13 mouse cellular contexts compared by ENCODE assay signal in genomic region chr4:140433744-140434542, GRCm38 (mm10).
DNase-seq lines count a peak whose midpoint lies in the region; ATAC-seq and TF ChIP-seq lines count a peak whose summit lies in the region.
"Had no signal": no experiment of that assay in that cellular context is flagged by ENCODE, and none has a peak within 500 bp of the region (broad histone marks: within the 10 kb centered on the region; RNA-seq: fewer than 3 reads in every experiment).

No protein-coding gene starts in this region.

- no peak overlapping the region for H3K27ac ChIP-seq in midbrain, postnatal 0 days (ENCODE audit: low read depth, low read length)
- no peak overlapping the region for H3K27ac ChIP-seq in midbrain, embryonic 11.5 days (ENCODE audit: low read depth, low read length)
- H3K27ac ChIP-seq in heart, embryonic 10.5 days: 0 out of 2 replicates have a peak overlapping the region, but pooled peaks have one; percentile 7
- no peak overlapping the region for H3K27ac ChIP-seq in kidney, postnatal 0 days
- H3K27ac ChIP-seq: forebrain, embryonic 12.5 days; limb, embryonic 15.5 days had no signal

- no peak overlapping the region for H3K4me3 ChIP-seq in midbrain, postnatal 0 days (ENCODE audit: low read depth, low read length)
- H3K4me3 ChIP-seq in midbrain, embryonic 11.5 days (ENCODE audit: low read depth, low read length): no peak overlapping the region
- no peak overlapping the region for H3K4me3 ChIP-seq in heart, embryonic 10.5 days
- no peak overlapping the region for H3K4me3 ChIP-seq in kidney, postnatal 0 days (replicated peaks; ENCODE audit: low read depth, low read length)
- H3K4me3 ChIP-seq: forebrain, embryonic 12.5 days; limb, embryonic 15.5 days had no signal

- no peaks in the 10 kb centered on the region for H3K27me3 ChIP-seq in midbrain, postnatal 0 days (ENCODE audit: insufficient read depth, low read length)
- no peaks in the 10 kb centered on the region for H3K27me3 ChIP-seq in midbrain, embryonic 11.5 days (ENCODE audit: control insufficient read depth, insufficient read depth, low read length)
- peaks cover 14% of the 10 kb centered on the region for H3K27me3 ChIP-seq in heart, embryonic 10.5 days (ENCODE audit: insufficient read depth, poor library complexity, severe bottlenecking)
- H3K27me3 ChIP-seq in kidney, postnatal 0 days (ENCODE audit: insufficient read depth, low read length): no peaks in the 10 kb centered on the region
- H3K27me3 ChIP-seq: forebrain, embryonic 12.5 days; limb, embryonic 15.5 days had no signal

- no peak overlapping the region for H3K4me2 ChIP-seq in midbrain, postnatal 0 days (ENCODE audit: low read depth, low read length, poor library complexity, severe bottlenecking)
- no peak overlapping the region for H3K4me2 ChIP-seq in midbrain, embryonic 11.5 days
- H3K4me2 ChIP-seq in kidney, postnatal 0 days (ENCODE audit: low read length): no peak overlapping the region
- H3K4me2 ChIP-seq: forebrain, embryonic 12.5 days; limb, embryonic 15.5 days had no signal

- peak; percentile 33 for DNase-seq in midbrain, postnatal 0 days (ENCODE audit: low spot score)
- no peak for DNase-seq in midbrain, embryonic 11.5 days (ENCODE audit: low spot score, missing footprints)
- DNase-seq in heart, embryonic 10.5 days (ENCODE audit: low spot score): no peak
- peak; percentile 25 for DNase-seq in kidney, postnatal 0 days (ENCODE audit: low spot score)
- peak; percentile 43 for DNase-seq in retina, postnatal 1 day
- no peak for DNase-seq in T-cell, adult 2 months (ENCODE audit: low spot score)
- no peak for DNase-seq in B cell, adult 2 months
- DNase-seq: adrenal gland, postnatal 36 days; cerebellum, adult 11-12 months; layer of hippocampus, postnatal 36 days; thymus, adult 2 months had no signal

- no peaks in the 10 kb centered on the region for H3K36me3 ChIP-seq in midbrain, postnatal 0 days (ENCODE audit: insufficient read depth, low read length)
- no peaks in the 10 kb centered on the region for H3K36me3 ChIP-seq in midbrain, embryonic 11.5 days (ENCODE audit: control insufficient read depth, insufficient read depth, low read length)
- H3K36me3 ChIP-seq in heart, embryonic 10.5 days: no peaks in the 10 kb centered on the region
- no peaks in the 10 kb centered on the region for H3K36me3 ChIP-seq in kidney, postnatal 0 days (ENCODE audit: insufficient read depth, low read length)
- H3K36me3 ChIP-seq: forebrain, embryonic 12.5 days; limb, embryonic 15.5 days had no signal

- no peaks in the 10 kb centered on the region for H3K9me3 ChIP-seq in midbrain, postnatal 0 days (ENCODE audit: low read length)
- no peaks in the 10 kb centered on the region for H3K9me3 ChIP-seq in midbrain, embryonic 11.5 days (ENCODE audit: control insufficient read depth, low read length)
- no peaks in the 10 kb centered on the region for H3K9me3 ChIP-seq in heart, embryonic 10.5 days
- H3K9me3 ChIP-seq in kidney, postnatal 0 days (replicated peaks; ENCODE audit: low read length): no peaks in the 10 kb centered on the region
- H3K9me3 ChIP-seq: forebrain, embryonic 12.5 days; limb, embryonic 15.5 days had no signal

- 65% methylated on average over 11 of the region's 11 CpGs for WGBS in midbrain, postnatal 0 days
- WGBS in midbrain, embryonic 11.5 days: 66% methylated on average over 11 of the region's 11 CpGs
- 57% methylated on average over 11 of the region's 11 CpGs for WGBS in heart, embryonic 10.5 days
- 53% methylated on average over 11 of the region's 11 CpGs for WGBS in kidney, postnatal 0 days

- no peaks in the 10 kb centered on the region for H3K4me1 ChIP-seq in midbrain, postnatal 0 days (ENCODE audit: insufficient read depth, low read length)
- no peaks in the 10 kb centered on the region for H3K4me1 ChIP-seq in midbrain, embryonic 11.5 days (ENCODE audit: control insufficient read depth, insufficient read depth, low read length)
- H3K4me1 ChIP-seq in heart, embryonic 10.5 days: peaks cover 31% of the 10 kb centered on the region
- peaks cover 13% of the 10 kb centered on the region for H3K4me1 ChIP-seq in kidney, postnatal 0 days (replicated peaks; ENCODE audit: insufficient read depth, low read length)
- H3K4me1 ChIP-seq: limb, embryonic 15.5 days had no signal

- no peak overlapping the region for H3K9ac ChIP-seq in midbrain, postnatal 0 days (replicated peaks; ENCODE audit: low read length, poor library complexity, severe bottlenecking)
- H3K9ac ChIP-seq in midbrain, embryonic 11.5 days (ENCODE audit: low read length): no peak overlapping the region
- no peak overlapping the region for H3K9ac ChIP-seq in kidney, postnatal 0 days (ENCODE audit: low read depth, low read length)
- H3K9ac ChIP-seq: forebrain, embryonic 12.5 days; limb, embryonic 15.5 days had no signal

- ATAC-seq in midbrain, postnatal 0 days (ENCODE audit: low FRiP score): no peak
- ATAC-seq in midbrain, embryonic 11.5 days (ENCODE audit: low FRiP score): no peak
- no peak for ATAC-seq in kidney, postnatal 0 days (replicated peaks; ENCODE audit: low FRiP score, low read depth)

- TF ChIP-seq CTCF in midbrain, postnatal 0 days (IDR thresholded peaks at IDR 0.05): no peak
- TF ChIP-seq CTCF in kidney, postnatal 0 days (IDR thresholded peaks at IDR 0.05; ENCODE audit: low read depth): no peak

Comparison
In these comparisons a context has a peak if more than half of its experiments do, and no peak if none do; other contexts are left out.
1. DNase-seq: peak in midbrain, postnatal 0 days (single experiment), kidney, postnatal 0 days (single experiment) and retina, postnatal 1 day (single experiment); none in midbrain, embryonic 11.5 days (single experiment), heart, embryonic 10.5 days (single experiment), T-cell, adult 2 months (single experiment) and B cell, adult 2 months (0 of 2).